Mouse (Mus musculus) naive thymus-derived CD4-positive, alpha-beta T cell, adult 2 months (primary cell): Measurements from ENCODE around the gene Atpaf2.
"Not testable (repeated sequence)": the region's sequence is repeated elsewhere in the genome, so short reads cannot be mapped to it uniquely, and the experiment has no call there.

Source experiments
- DNase-seq: peaks from one replicate; pipeline ENCODE4 v3.0.0-alpha.2; 2011; ENCODE audit warnings: low read depth

Gene Atpaf2

GRCm38 (mm10) chr11:60417717-60418472 lies at the start of gene Atpaf2:
Atpaf2 (minus strand) TSS chr11:60418457.
- no peak for DNase-seq

- peak; percentile 54 for DNase-seq
These were observed 47.7 kb upstream of the Atpaf2 start for GRCm38 (mm10) chr11:60465943-60466380.

DNA sequence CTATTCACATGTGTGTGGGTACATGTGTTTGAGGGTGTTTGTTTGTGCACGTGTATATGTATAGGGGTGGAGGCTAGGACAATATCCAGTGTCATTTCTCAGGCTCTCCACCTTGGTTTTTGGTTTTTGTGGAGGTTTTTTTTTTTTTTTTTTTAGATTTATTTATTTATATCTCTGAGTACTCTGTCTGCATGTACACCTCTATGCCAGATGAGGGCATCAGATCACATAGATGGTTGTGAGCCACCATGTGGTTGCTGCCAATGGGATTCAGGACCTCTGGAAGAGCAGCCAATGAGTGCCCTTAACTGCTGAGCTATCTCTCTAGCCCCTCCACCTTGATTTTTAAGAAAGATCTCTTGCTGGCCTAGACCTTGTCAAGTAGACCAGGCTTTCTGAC lies 39.7 kb upstream of the Atpaf2 start:
- DNase-seq, result no peak

- no peak for DNase-seq
These were observed 36.5 kb upstream of the Atpaf2 start for GRCm38 (mm10) chr11:60454745-60455087.

GRCm38 (mm10) chr11:60454080-60454744 lies 36.0 kb upstream of the Atpaf2 start, which contains the start of gene Drg2:
Drg2 (plus strand) TSS chr11:60454591.
- DNase-seq, result peak; percentile 94

DNA sequence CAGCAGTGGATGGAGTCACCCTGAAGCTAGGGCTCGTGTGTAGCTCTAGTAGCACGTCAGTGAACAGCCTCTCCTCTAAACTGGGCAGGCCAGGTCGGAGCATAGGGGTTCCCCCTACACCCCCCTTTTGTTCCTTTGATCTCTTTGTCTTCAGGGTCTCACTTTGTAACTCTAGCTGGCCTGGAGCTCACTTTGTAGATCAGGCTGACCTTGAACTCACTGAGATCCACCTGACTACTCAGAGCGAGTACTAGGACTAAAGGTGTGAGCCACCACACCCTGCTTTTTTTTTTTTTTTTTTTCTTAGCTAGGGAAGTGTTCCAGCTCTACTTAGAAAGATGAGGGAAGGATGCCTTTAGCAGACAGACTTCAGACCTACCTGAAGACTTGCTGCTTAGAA lies 25.8 kb upstream of the Atpaf2 start:
- no peak for DNase-seq

DNA sequence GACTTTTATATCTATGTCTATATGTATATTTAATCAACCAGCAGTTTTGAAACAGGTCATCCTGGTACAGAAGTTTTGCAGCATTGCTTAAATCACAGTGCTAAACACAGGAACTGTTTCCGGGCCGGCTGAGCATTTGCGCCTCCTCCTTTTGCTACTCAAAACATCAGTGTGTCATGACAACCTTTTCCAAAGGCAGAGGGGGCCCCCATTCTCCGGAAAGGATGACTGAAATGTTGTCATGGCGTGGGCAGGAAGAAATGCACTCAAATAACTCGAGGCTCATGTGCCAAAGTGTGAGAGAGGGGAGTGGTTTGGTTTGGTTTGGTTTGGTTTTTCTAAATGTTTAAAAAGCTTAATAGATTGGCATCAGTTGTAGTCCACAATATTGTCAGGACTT lies 24.6 kb upstream of the Atpaf2 start:
- DNase-seq, result no peak

GRCm38 (mm10) chr11:60440176-60440575 lies 21.9 kb upstream of the Atpaf2 start:
- DNase-seq, result no peak

- not testable (repeated sequence) for DNase-seq
These were observed 21.4 kb upstream of the Atpaf2 start for GRCm38 (mm10) chr11:60439621-60440020.

DNA sequence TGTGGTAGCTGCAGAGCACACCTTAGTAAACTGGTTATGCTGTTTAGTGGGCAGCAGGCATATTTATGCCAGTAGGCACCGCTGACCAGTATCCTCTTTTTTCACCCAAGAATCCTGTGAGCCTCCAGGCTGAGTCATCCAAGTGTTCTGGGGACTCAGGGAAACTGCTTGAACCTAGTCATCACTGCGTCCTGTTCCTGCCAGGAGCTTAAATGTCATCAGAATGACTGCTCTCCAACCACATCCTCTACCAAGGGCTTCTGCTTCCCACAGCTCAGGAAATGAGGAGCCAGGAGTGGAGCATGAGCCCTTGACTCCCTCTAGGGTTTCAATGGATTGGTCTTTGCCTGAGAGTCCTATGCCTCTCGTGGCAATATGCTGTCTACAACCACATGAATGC lies 18.4 kb upstream of the Atpaf2 start:
- no peak for DNase-seq

GRCm38 (mm10) chr11:60435133-60435532 lies 16.9 kb upstream of the Atpaf2 start:
- no peak for DNase-seq

GRCm38 (mm10) chr11:60433501-60433900 lies 15.2 kb upstream of the Atpaf2 start:
- no peak for DNase-seq

GRCm38 (mm10) chr11:60427628-60428027 lies 9.4 kb upstream of the Atpaf2 start:
- no peak for DNase-seq

DNA sequence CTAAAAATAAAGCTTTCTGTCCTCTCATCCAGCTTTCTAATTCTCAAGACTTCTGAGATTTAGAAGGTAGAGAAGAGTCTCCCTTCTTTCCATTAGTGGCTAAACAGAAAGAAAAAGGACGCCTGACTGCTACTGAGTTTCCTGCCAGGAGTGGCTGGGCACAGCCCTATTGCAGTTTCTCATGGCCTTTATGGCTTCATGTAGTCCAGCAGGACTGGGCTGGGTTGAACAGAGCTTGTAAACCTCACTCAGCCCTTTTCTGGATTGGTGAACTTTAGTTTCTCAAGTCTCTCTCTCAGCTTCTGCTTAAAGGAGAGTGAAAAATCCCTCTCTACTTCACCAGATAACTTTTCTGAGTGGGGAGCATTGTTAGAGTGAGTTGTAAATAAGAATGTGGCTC lies 8.2 kb upstream of the Atpaf2 start:
- DNase-seq, result no peak

DNA sequence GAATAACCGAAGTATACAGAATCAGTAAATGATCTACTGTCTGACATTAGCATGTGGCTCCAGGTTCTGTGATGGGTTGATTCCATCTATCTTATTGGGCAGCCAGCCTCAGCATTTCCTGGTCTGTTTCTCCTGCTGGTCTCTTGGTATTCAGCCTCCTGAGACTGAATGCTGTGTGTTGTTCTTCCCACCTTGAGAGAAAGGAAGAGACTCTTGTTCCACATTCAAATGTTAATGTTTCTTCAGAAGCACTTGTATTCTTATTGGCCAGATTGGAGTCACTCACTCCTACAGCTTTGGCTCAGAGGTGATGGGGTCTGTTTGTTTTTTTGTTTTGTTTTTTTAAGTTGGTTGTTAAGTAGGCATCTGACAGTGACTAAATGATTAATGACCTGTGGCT lies 4.7 kb upstream of the Atpaf2 start:
- no peak for DNase-seq

DNA sequence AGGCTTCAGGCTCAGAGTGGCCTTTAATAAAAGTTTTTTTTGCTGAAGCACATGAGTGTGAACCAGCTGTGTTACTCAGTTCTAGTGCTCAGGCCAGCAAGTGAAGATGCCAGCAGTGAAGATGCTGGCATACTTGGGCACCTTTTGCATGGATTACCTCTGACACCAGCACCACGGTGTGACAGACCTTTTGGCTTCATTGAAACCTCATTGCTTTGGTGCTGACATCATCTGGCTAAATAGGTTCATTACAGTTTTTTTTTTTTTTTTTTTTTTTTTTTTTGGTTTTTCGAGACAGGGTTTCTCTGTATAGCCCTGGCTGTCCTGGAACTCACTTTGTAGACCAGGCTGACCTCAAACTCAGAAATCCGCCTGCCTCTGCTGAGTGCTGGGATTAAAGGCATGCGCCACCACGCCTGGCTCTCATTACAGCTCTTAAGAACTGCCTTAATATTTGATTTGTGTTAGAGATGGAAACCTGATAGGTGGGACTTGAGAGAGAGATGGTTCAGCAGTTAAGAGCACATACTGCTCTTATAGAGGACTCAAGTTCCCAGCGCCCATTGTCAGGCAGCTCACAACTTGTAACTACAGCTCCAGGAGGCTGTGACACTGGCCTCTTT lies 3.9 kb upstream of the Atpaf2 start:
- peak; percentile 56 for DNase-seq

GRCm38 (mm10) chr11:60418473-60418803 lies 181 bp upstream of the Atpaf2 start:
- peak; percentile 54 for DNase-seq

DNA sequence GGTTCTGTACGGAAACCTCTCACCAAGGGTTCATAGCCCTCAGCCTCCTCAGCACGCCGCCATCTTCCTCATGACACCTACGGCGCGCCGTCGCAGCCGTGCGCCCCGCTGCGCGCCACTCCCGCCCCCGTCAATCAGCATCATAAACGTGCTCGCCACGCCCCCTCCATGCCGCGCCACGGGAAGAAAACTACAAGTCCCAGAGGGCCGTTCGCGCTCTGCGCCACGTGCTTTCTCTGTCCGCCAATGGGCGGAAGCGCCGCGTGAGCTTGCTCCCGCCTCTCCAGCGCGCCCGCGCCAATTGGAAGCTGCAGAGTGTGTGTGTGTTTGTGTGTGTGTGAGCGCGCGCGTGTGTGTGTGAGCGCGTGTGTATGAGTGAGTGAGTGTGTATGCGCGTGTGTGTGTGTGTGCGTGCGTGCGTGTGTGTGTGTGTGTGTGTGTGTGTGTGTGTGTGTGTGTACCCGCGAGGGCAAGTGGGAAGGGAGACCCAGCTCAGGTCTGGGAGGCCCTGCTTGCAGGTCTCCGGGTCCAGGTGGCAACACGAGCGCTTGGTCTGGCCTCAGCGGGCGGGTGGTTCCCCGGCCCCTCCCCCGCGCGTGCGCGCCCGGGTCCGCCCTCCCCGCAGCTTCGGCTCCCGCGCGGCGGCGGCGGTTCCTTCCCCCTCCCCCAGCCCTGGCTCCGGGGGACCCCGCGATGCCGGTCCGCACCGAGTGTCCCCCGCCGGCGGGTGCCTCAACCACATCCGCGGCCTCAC lies 1.1 kb downstream of the Atpaf2 start, which contains the start of gene Gid4:
Gene Gid4, plus strand, starts transcription at position 183 of the 754 bp plus-strand sequence.
- peak; percentile 100 for DNase-seq

GRCm38 (mm10) chr11:60416590-60416962 lies 1.7 kb downstream of the Atpaf2 start:
- no peak for DNase-seq

GRCm38 (mm10) chr11:60412921-60413320 lies 5.3 kb downstream of the Atpaf2 start:
- no peak for DNase-seq

- DNase-seq, result peak; percentile 88
These were observed 6.1 kb downstream of the Atpaf2 start for GRCm38 (mm10) chr11:60412173-60412572.

DNA sequence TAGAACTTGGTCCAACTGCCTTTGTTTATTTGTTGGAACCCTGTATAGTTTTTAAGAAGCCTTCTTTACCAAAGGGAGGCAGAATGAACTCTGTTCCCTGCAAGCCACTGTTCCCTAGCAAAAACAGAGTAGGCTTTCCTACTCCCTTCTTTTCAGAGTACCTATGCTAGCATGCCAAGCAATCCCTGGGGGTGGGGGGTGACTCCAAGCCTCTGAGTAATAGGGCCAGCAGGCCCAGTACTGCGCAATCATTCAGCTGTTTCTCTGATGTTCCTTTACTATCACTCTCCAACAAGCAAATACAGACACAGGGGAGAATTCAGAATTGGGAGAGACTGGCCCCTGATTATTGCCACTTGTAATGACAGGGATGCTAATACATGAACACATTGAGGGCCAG lies 11.7 kb downstream of the Atpaf2 start:
- no peak for DNase-seq

- DNase-seq, result no peak
These were observed 21.1 kb downstream of the Atpaf2 start for GRCm38 (mm10) chr11:60397172-60397571.
